Mouse (Mus musculus): ENCODE measurements at regions not wholly inside any gene's neighbourhood (a gene's known extent, or its start where the extent isn't known, plus 50 kb on each side); places are given as distances from the start of the nearest gene placed in this dataset.

- H3K36me3 ChIP-seq (replicated peaks), result no peaks in the 10 kb centered on the region
- peaks cover 59% of the 10 kb centered on the region for H3K27me3 ChIP-seq
- peaks cover 10% of the 10 kb centered on the region for H3K4me1 ChIP-seq (replicated peaks)
- ATAC-seq (ENCODE audit: insufficient read depth), result no peak
- no peak overlapping the region for H3K4me2 ChIP-seq
- no peak overlapping the region for H3K27ac ChIP-seq (replicated peaks)
- no peak overlapping the region for H3K4me3 ChIP-seq (replicated peaks)
- H3K9ac ChIP-seq, result no peak overlapping the region
- H3K9me3 ChIP-seq (replicated peaks), result no peaks in the 10 kb centered on the region
- WGBS (ENCODE audit: insufficient replicate concordance), result 61% methylated on average over 1 of the region's 1 CpGs
Measured at GRCm38 (mm10) chr5:118445988-118446280, 114.5 kb upstream of the Med13l start.

GRCm38 (mm10) chr5:118446878-118447277, 113.6 kb upstream of the Med13l start:
- no peak overlapping the region for H3K4me3 ChIP-seq (replicated peaks)
- no peak overlapping the region for H3K4me2 ChIP-seq
- WGBS (ENCODE audit: insufficient replicate concordance), result 60% methylated on average over 6 of the region's 6 CpGs
- H3K27me3 ChIP-seq, result peaks cover 57% of the 10 kb centered on the region
- no peak for ATAC-seq (ENCODE audit: insufficient read depth)
- H3K9ac ChIP-seq, result no peak overlapping the region
- peaks cover 17% of the 10 kb centered on the region for H3K4me1 ChIP-seq (replicated peaks)
- H3K36me3 ChIP-seq (replicated peaks), result no peaks in the 10 kb centered on the region
- H3K27ac ChIP-seq (replicated peaks), result no peak overlapping the region
- no peaks in the 10 kb centered on the region for H3K9me3 ChIP-seq (replicated peaks)

- H3K27me3 ChIP-seq, result peaks cover 52% of the 10 kb centered on the region
- no peaks in the 10 kb centered on the region for H3K36me3 ChIP-seq (replicated peaks)
- no peak overlapping the region for H3K4me3 ChIP-seq (replicated peaks)
- H3K4me1 ChIP-seq (replicated peaks), result peaks cover 22% of the 10 kb centered on the region
- WGBS (ENCODE audit: insufficient replicate concordance), result 65% methylated on average over 5 of the region's 5 CpGs
- no peaks in the 10 kb centered on the region for H3K9me3 ChIP-seq (replicated peaks)
- no peak overlapping the region for H3K4me2 ChIP-seq
- no peak for ATAC-seq (ENCODE audit: insufficient read depth)
- no peak overlapping the region for H3K27ac ChIP-seq (replicated peaks)
- H3K9ac ChIP-seq, result no peak overlapping the region
Measured at GRCm38 (mm10) chr5:118447366-118447765, 113.1 kb upstream of the Med13l start.

DNA sequence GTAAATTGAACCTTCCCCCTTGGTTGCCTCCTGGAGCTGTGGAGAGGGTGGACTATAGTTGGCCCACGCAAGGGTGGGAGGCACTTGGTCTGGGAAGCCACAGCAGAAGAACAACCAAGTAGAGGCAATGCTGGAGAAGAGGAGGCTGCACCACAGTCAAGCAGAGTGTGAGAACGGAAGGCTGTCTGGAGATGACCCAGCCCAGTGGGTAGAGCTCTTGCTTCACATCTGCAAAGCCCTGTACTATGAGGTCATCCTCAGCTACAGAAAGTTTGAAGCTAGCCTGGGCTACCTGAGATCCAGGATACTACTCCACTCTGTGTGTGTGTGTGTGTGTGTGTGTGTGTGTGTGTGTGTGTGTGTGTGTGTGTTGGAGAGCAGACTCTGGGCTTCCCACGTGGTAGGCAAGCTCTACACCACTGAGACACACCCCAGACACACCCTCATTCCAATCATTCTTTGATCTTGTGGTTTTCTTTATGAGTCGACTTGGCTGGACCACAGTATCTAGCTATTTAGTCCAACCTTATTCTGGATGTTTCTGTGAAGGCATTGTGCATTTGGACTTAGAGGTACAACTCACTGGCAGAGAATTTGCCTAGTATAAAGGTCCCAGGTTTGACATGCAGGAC, 111.5 kb upstream of the Med13l start:
- 34% methylated on average over 4 of the region's 4 CpGs for WGBS (ENCODE audit: insufficient replicate concordance)
- no peak overlapping the region for H3K9ac ChIP-seq
- ATAC-seq (ENCODE audit: insufficient read depth), result peak; percentile 32; the same call in 1 of the 2 replicates
- no peaks in the 10 kb centered on the region for H3K36me3 ChIP-seq (replicated peaks)
- H3K4me3 ChIP-seq (replicated peaks), result no peak overlapping the region
- no peak overlapping the region for H3K4me2 ChIP-seq
- no peaks in the 10 kb centered on the region for H3K9me3 ChIP-seq (replicated peaks)
- peaks cover 50% of the 10 kb centered on the region for H3K27me3 ChIP-seq
- peaks cover 25% of the 10 kb centered on the region for H3K4me1 ChIP-seq (replicated peaks)
- no peak overlapping the region for H3K27ac ChIP-seq (replicated peaks)

DNA sequence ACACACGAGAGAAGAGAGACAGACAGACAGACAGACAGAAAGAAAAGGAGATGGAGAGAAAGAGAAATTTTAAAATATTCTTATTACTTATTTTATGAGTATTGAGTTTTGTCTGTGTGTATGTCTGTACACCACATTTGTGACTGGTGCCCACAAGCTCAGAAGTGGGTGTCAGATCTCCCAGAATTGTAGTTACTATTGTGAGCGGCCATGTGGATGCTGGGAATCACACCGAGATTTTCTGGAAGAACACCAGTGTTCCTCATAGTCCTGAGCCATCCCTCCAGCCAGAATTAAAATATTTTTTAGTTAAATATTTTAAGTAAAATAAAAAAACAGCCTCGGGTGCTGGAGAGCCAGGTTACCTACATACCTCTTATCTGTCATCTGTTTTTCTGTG, 110.6 kb upstream of the Med13l start:
- peaks cover 52% of the 10 kb centered on the region for H3K27me3 ChIP-seq
- H3K36me3 ChIP-seq (replicated peaks), result no peaks in the 10 kb centered on the region
- H3K27ac ChIP-seq (replicated peaks), result no peak overlapping the region
- no peak overlapping the region for H3K9ac ChIP-seq
- no peak overlapping the region for H3K4me3 ChIP-seq (replicated peaks)
- H3K4me1 ChIP-seq (replicated peaks), result peaks cover 25% of the 10 kb centered on the region
- ATAC-seq (ENCODE audit: insufficient read depth), result no peak
- WGBS (ENCODE audit: insufficient replicate concordance), result 63% methylated on average over 4 of the region's 4 CpGs
- no peak overlapping the region for H3K4me2 ChIP-seq
- H3K9me3 ChIP-seq (replicated peaks), result no peaks in the 10 kb centered on the region

- WGBS (ENCODE audit: insufficient replicate concordance), result 69% methylated on average over 2 of the region's 2 CpGs
- Histone ChIP-seq H3K4me2 (no peak overlapping the region; the same call in 1 of the 2 replicates), H3K27ac (replicated peaks) (no peak overlapping the region), H3K36me3 (replicated peaks) (no peaks in the 10 kb centered on the region), H3K4me1 (replicated peaks) (peaks cover 25% of the 10 kb centered on the region), H3K27me3 (peaks cover 51% of the 10 kb centered on the region), H3K9ac (peak overlapping the region; percentile 8; the same call in 1 of the 2 replicates), H3K4me3 (replicated peaks) (no peak overlapping the region), H3K9me3 (replicated peaks) (no peaks in the 10 kb centered on the region)
- ATAC-seq (ENCODE audit: insufficient read depth), result peak; percentile 51; the same call in 1 of the 2 replicates
Measured at GRCm38 (mm10) chr5:118452052-118452451, 108.4 kb upstream of the Med13l start.

GRCm38 (mm10) chr5:118454096-118454495, 106.4 kb upstream of the Med13l start:
- WGBS (ENCODE audit: insufficient replicate concordance), result 82% methylated on average over 1 of the region's 1 CpGs
- no peak for ATAC-seq (ENCODE audit: insufficient read depth)
- H3K4me2 ChIP-seq, result no peak overlapping the region
- no peak overlapping the region for H3K4me3 ChIP-seq (replicated peaks)
- H3K27ac ChIP-seq (replicated peaks), result no peak overlapping the region
- H3K9ac ChIP-seq, result no peak overlapping the region
- H3K9me3 ChIP-seq (replicated peaks), result no peaks in the 10 kb centered on the region
- H3K4me1 ChIP-seq (replicated peaks), result peaks cover 26% of the 10 kb centered on the region
- H3K27me3 ChIP-seq, result peaks cover 57% of the 10 kb centered on the region
- H3K36me3 ChIP-seq (replicated peaks), result no peaks in the 10 kb centered on the region

DNA sequence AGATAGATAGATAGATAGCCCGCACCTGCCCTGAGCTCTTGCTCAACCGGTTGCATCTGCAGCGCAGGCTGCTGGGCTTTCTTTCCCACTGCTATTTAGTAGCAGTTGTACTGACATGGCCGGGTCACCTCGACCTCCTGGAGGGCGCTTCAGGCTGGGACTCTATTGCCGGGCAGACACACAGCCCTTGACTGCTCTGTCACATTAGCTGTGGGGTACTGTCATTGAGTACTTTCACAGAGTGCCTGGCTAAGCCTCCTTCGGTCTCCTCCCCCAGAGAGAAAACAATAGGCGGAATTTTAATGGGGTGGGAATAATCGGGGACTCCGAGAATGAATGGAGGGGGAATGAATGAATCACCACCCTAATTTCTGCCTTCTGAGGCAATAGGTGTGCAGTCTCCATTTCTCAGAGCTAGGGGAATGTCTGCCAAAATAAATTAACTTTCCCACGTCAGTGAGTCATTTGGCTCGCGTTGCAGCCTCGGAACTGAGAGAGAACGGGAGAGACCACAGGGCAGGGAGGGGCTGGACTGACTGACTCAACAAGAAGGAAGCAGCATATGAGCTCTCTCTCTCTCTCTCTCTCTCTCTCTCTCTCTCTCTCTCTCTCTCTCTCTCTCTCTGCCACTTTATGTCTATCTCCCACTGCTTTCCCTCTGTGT, 101.6 kb upstream of the Med13l start:
- Histone ChIP-seq H3K27ac (replicated peaks) (no peak overlapping the region), H3K4me1 (replicated peaks) (peaks cover 19% of the 10 kb centered on the region), H3K9me3 (replicated peaks) (no peaks in the 10 kb centered on the region), H3K9ac (peak overlapping the region; percentile 26; the same call in 1 of the 2 replicates), H3K4me3 (replicated peaks) (peak overlapping the region; percentile 9), H3K27me3 (peaks cover 96% of the 10 kb centered on the region), H3K4me2 (peak overlapping the region; percentile 48), H3K36me3 (replicated peaks) (no peaks in the 10 kb centered on the region)
- WGBS (ENCODE audit: insufficient replicate concordance), result 7% methylated on average over 16 of the region's 16 CpGs
- peak; percentile 28; the same call in 1 of the 2 replicates for ATAC-seq (ENCODE audit: insufficient read depth)

DNA sequence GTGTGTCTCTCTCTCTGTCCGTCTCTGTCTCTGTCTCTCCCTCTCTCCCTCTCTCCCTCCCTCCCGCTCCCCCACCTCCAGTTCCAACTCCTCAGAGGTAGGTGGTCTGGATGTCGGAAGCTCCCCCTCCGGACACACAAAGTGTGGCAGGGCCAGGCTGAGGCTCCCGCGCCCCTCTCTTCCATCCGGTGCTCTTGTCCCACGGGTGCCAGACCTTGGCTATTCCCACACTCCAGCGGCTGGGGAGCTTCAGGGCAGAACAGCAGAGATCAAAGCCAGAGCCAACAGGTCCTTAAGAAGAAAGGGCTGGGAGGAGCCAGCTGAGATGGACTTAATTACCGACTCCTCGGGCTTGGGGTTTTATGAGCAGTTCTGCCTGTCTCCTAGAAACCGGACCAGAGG, 101.1 kb upstream of the Med13l start:
- Histone ChIP-seq H3K27ac (replicated peaks) (no peak overlapping the region), H3K36me3 (replicated peaks) (no peaks in the 10 kb centered on the region), H3K27me3 (peaks cover 96% of the 10 kb centered on the region), H3K9ac (0 out of 2 replicates have a peak overlapping the region, but pooled peaks have one; percentile 26), H3K4me3 (replicated peaks) (peak overlapping the region; percentile 9; the same call in 1 of the 2 replicates), H3K4me1 (replicated peaks) (peaks cover 23% of the 10 kb centered on the region), H3K9me3 (replicated peaks) (no peaks in the 10 kb centered on the region), H3K4me2 (peak overlapping the region; percentile 48)
- WGBS (ENCODE audit: insufficient replicate concordance), result 12% methylated on average over 12 of the region's 12 CpGs
- ATAC-seq (ENCODE audit: insufficient read depth), result no peak

GRCm38 (mm10) chr5:118461967-118462366, 98.5 kb upstream of the Med13l start:
- Histone ChIP-seq H3K4me1 (replicated peaks) (peaks cover 48% of the 10 kb centered on the region), H3K9me3 (replicated peaks) (no peaks in the 10 kb centered on the region), H3K27me3 (peaks cover 83% of the 10 kb centered on the region), H3K36me3 (replicated peaks) (no peaks in the 10 kb centered on the region), H3K9ac (no peak overlapping the region), H3K27ac (replicated peaks) (no peak overlapping the region), H3K4me2 (no peak overlapping the region), H3K4me3 (replicated peaks) (no peak overlapping the region)
- no peak for ATAC-seq (ENCODE audit: insufficient read depth)
- 63% methylated on average over 4 of the region's 4 CpGs for WGBS (ENCODE audit: insufficient replicate concordance)

- Histone ChIP-seq H3K4me2 (peak overlapping the region; percentile 79), H3K9ac (peak overlapping the region; percentile 57), H3K27me3 (peaks cover 71% of the 10 kb centered on the region), H3K27ac (replicated peaks) (peak overlapping the region; percentile 54), H3K4me3 (replicated peaks) (peak overlapping the region; percentile 48), H3K9me3 (replicated peaks) (no peaks in the 10 kb centered on the region), H3K4me1 (replicated peaks) (peaks cover 46% of the 10 kb centered on the region), H3K36me3 (replicated peaks) (no peaks in the 10 kb centered on the region)
- peak; percentile 80 for ATAC-seq (ENCODE audit: insufficient read depth)
- WGBS (ENCODE audit: insufficient replicate concordance), result 4% methylated on average over 22 of the region's 22 CpGs
Measured at GRCm38 (mm10) chr5:118464931-118465801, 95.3 kb upstream of the Med13l start.
